23 mouse cellular contexts compared by ENCODE assay signal in the genomic region with DNA sequence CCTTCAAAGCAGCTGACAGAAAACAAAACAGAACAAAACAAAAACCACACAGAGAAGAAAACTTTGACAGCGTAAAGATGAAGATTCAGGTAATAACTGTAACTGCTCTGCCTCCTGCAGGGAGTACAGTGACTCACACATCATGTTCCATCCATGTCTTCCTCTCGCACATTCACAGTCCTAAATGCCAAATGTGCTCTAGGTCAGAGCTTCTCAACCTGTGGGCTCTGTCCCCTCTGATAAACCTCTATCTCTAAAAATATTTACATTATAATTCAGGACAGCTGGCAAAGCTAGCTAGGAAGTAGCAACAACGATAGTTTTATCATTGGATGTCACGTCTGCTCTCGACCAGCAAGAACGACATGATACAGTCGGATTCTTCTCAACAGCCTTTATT.
DNase-seq lines count a peak whose midpoint lies in the region; ATAC-seq and TF ChIP-seq lines count a peak whose summit lies in the region.
"Had no signal": no experiment of that assay in that cellular context is flagged by ENCODE, and none has a peak within 500 bp of the region (broad histone marks: within the 10 kb centered on the region; RNA-seq: fewer than 3 reads in every experiment).

No protein-coding gene starts in this region.

- H3K27me3 ChIP-seq in heart, embryonic 10.5 days (ENCODE audit: insufficient read depth, poor library complexity, severe bottlenecking), result no peaks in the 10 kb centered on the region
- no peaks in the 10 kb centered on the region for H3K27me3 ChIP-seq in lung, postnatal 0 days (replicated peaks; ENCODE audit: insufficient read depth, low read length)
- no peaks in the 10 kb centered on the region for H3K27me3 ChIP-seq in liver, embryonic 16.5 days (ENCODE audit: control insufficient read depth, insufficient read depth, low read depth, low read length)
- H3K27me3 ChIP-seq in stomach, postnatal 0 days (ENCODE audit: control insufficient read depth, insufficient read depth, low read length), result no peaks in the 10 kb centered on the region
- H3K27me3 ChIP-seq: embryonic facial prominence, embryonic 13.5 days; forebrain, embryonic 12.5 days; heart, embryonic 13.5 days; Patski had no signal

- peaks cover 12% of the 10 kb centered on the region for H3K4me1 ChIP-seq in heart, embryonic 10.5 days
- H3K4me1 ChIP-seq in lung, postnatal 0 days (ENCODE audit: insufficient read depth, low read depth, low read length), result no peaks in the 10 kb centered on the region
- H3K4me1 ChIP-seq in liver, embryonic 16.5 days (ENCODE audit: control insufficient read depth, low read depth, low read length), result no peaks in the 10 kb centered on the region; the same call in 1 of the 2 replicates
- H3K4me1 ChIP-seq in stomach, postnatal 0 days (replicated peaks; ENCODE audit: control insufficient read depth, insufficient read depth), result no peaks in the 10 kb centered on the region

- ATAC-seq in lung, postnatal 0 days, result no peak
- peak; percentile 30; the same call in 1 of the 2 replicates for ATAC-seq in liver, embryonic 16.5 days (ENCODE audit: low read depth)
- ATAC-seq in stomach, postnatal 0 days (ENCODE audit: low FRiP score, low TSS enrichment), result no peak
- ATAC-seq: activated CD4-positive, CD25-positive, alpha-beta regulatory T cell, adult 4 months; CD4-positive, CD25-positive, alpha-beta regulatory T cell, adult 4 months; forebrain, embryonic 16.5 days; Patski had no signal

- DNase-seq in heart, adult 11 months, result peak; percentile 40
- DNase-seq in heart, embryonic 10.5 days (ENCODE audit: low spot score), result no peak
- DNase-seq in lung, postnatal 0 days (ENCODE audit: low spot score), result no peak
- DNase-seq in lung, postnatal 14 days, result no peak
- no peak for DNase-seq in stomach, postnatal 0 days (ENCODE audit: low spot score)
- DNase-seq in thymus, postnatal 0 days (ENCODE audit: low spot score), result no peak
- no peak for DNase-seq in lung, adult 18-20 months
- DNase-seq: adrenal gland, postnatal 14 days; B cell, adult 2 months; cerebellum, adult 11-12 months; cerebellum, adult 9-10 months; cerebellum, postnatal 25 days; gastrocnemius, postnatal 10 days; heart, postnatal 36 days had no signal

- no peaks in the 10 kb centered on the region for H3K9me3 ChIP-seq in heart, embryonic 10.5 days
- no peaks in the 10 kb centered on the region for H3K9me3 ChIP-seq in lung, postnatal 0 days (ENCODE audit: low read length)
- no peaks in the 10 kb centered on the region for H3K9me3 ChIP-seq in liver, embryonic 16.5 days (replicated peaks; ENCODE audit: control insufficient read depth, low read length)
- H3K9me3 ChIP-seq in stomach, postnatal 0 days (ENCODE audit: control insufficient read depth, low read length), result no peaks in the 10 kb centered on the region
- H3K9me3 ChIP-seq: embryonic facial prominence, embryonic 13.5 days; forebrain, embryonic 12.5 days; G1E; heart, embryonic 13.5 days had no signal

- no peak overlapping the region for H3K4me2 ChIP-seq in lung, postnatal 0 days (replicated peaks; ENCODE audit: low read depth, low read length)
- H3K4me2 ChIP-seq in liver, embryonic 16.5 days (ENCODE audit: low read depth, low read length), result no peak overlapping the region
- no peak overlapping the region for H3K4me2 ChIP-seq in stomach, postnatal 0 days (replicated peaks; ENCODE audit: low read depth)
- H3K4me2 ChIP-seq: embryonic facial prominence, embryonic 13.5 days; forebrain, embryonic 12.5 days; heart, embryonic 13.5 days had no signal

- no peak overlapping the region for H3K4me3 ChIP-seq in heart, embryonic 10.5 days
- no peak overlapping the region for H3K4me3 ChIP-seq in lung, postnatal 0 days (ENCODE audit: low read depth, low read length)
- no peak overlapping the region for H3K4me3 ChIP-seq in liver, embryonic 16.5 days (ENCODE audit: low read depth, low read length)
- H3K4me3 ChIP-seq in stomach, postnatal 0 days (ENCODE audit: low read depth, low read length), result no peak overlapping the region
- H3K4me3 ChIP-seq: embryonic facial prominence, embryonic 13.5 days; forebrain, embryonic 12.5 days; heart, embryonic 13.5 days had no signal

- 0 out of 2 replicates have a peak, but pooled peaks have one; percentile 5 for TF ChIP-seq CTCF in lung, postnatal 0 days (IDR thresholded peaks at IDR 0.05)
- TF ChIP-seq CTCF in stomach, postnatal 0 days (IDR thresholded peaks at IDR 0.05; ENCODE audit: low read depth), result 0 out of 2 replicates have a peak, but pooled peaks have one; percentile 6

- H3K9ac ChIP-seq in lung, postnatal 0 days (replicated peaks; ENCODE audit: low read depth), result no peak overlapping the region
- H3K9ac ChIP-seq in liver, embryonic 16.5 days (ENCODE audit: low read depth, low read length), result no peak overlapping the region
- no peak overlapping the region for H3K9ac ChIP-seq in stomach, postnatal 0 days (ENCODE audit: low read length)
- H3K9ac ChIP-seq: embryonic facial prominence, embryonic 13.5 days; forebrain, embryonic 12.5 days; heart, embryonic 13.5 days had no signal

- no peaks in the 10 kb centered on the region for H3K36me3 ChIP-seq in heart, embryonic 10.5 days
- no peaks in the 10 kb centered on the region for H3K36me3 ChIP-seq in lung, postnatal 0 days (ENCODE audit: insufficient read depth, low read length)
- no peaks in the 10 kb centered on the region for H3K36me3 ChIP-seq in liver, embryonic 16.5 days (ENCODE audit: control insufficient read depth, insufficient read depth)
- H3K36me3 ChIP-seq in stomach, postnatal 0 days (ENCODE audit: control insufficient read depth, insufficient read depth, low read length), result no peaks in the 10 kb centered on the region
- H3K36me3 ChIP-seq: embryonic facial prominence, embryonic 13.5 days; forebrain, embryonic 12.5 days; G1E had no signal

- 79% methylated on average over 7 of the region's 7 CpGs for WGBS in heart, embryonic 10.5 days
- 76% methylated on average over 7 of the region's 7 CpGs for WGBS in lung, postnatal 0 days
- 43% methylated on average over 7 of the region's 7 CpGs for WGBS in liver, embryonic 16.5 days (ENCODE audit: insufficient replicate concordance)
- WGBS in stomach, postnatal 0 days, result 71% methylated on average over 7 of the region's 7 CpGs

- no peak for TF ChIP-seq EP300 in lung, postnatal 0 days (IDR thresholded peaks at IDR 0.05)
- no peak for TF ChIP-seq EP300 in stomach, postnatal 0 days (optimal IDR thresholded peaks at IDR 0.05)

- H3K27ac ChIP-seq in heart, embryonic 10.5 days, result no peak overlapping the region
- H3K27ac ChIP-seq in lung, postnatal 0 days (ENCODE audit: low read length), result no peak overlapping the region
- no peak overlapping the region for H3K27ac ChIP-seq in liver, embryonic 16.5 days (ENCODE audit: low read length)
- no peak overlapping the region for H3K27ac ChIP-seq in stomach, postnatal 0 days (replicated peaks)
- H3K27ac ChIP-seq: embryonic facial prominence, embryonic 13.5 days; forebrain, embryonic 12.5 days; heart, embryonic 13.5 days had no signal
